Mouse (Mus musculus): ENCODE measurements around the gene Sdr16c6.

Sdr16c6 gene

DNA sequence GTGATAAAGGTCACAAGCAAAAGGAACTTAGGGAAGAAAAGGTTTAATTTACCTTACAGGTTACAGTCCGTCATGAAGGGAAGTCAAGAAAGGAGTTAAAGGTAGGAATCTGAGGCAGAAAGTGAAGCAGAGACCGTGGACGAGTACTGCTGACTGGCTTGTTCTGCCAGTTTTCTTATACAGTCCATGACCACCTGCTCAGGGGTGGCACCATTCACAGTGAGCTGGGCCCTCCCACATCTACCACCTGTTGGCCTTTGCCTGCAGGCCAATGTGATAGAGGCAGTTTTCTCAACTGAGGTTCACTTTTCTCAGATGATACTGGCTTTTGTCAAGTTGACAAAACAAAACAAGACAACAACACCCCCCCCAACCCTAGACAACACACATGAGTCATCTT, at the start of gene Sdr16c6:
Sdr16c6 (minus strand) TSS at position 151 of the 400 bp plus-strand sequence.
- DNase-seq: no peak

- DNase-seq: no peak
Measured at GRCm38 (mm10) chr4:4080180-4080579, 2.9 kb upstream of the Sdr16c6 start.

- DNase-seq: no peak
Measured at GRCm38 (mm10) chr4:4079132-4079531, 1.8 kb upstream of the Sdr16c6 start.

GRCm38 (mm10) chr4:4076001-4076400, 1.3 kb downstream of the Sdr16c6 start:
- no peak for DNase-seq
